Mouse (Mus musculus) forelimb bud, embryonic 11.5 days (tissue): ENCODE data around the gene Slc39a1.
A peak's percentile ranks its signal among the peaks of the same experiment; 100 is the strongest.

Experiments used
- DNase-seq: peaks from one replicate; pipeline ENCODE4 v3.0.0-alpha.2; 2012; ENCODE audit warnings: low read depth, low spot score

Gene Slc39a1

GRCm38 (mm10) chr3:90247960-90248745, at the start of gene Slc39a1:
TSS of gene Slc39a1 (plus strand) at chr3:90248172.
- peak; percentile 96 for DNase-seq

GRCm38 (mm10) chr3:90202884-90203283, 45.1 kb upstream of the Slc39a1 start:
- no peak for DNase-seq

- no peak for DNase-seq
Measured at GRCm38 (mm10) chr3:90203619-90204018, 44.4 kb upstream of the Slc39a1 start.

- DNase-seq, result no peak
Measured at GRCm38 (mm10) chr3:90204582-90204981, 43.4 kb upstream of the Slc39a1 start.

GRCm38 (mm10) chr3:90208662-90209061, 39.3 kb upstream of the Slc39a1 start:
- DNase-seq, result no peak

- DNase-seq, result no peak
Measured at GRCm38 (mm10) chr3:90209908-90210566, 37.9 kb upstream of the Slc39a1 start.

GRCm38 (mm10) chr3:90211475-90212398, 36.2 kb upstream of the Slc39a1 start:
- no peak for DNase-seq

- DNase-seq, result no peak
Measured at GRCm38 (mm10) chr3:90212723-90213122, 35.2 kb upstream of the Slc39a1 start.

- DNase-seq, result peak; percentile 95
Measured at GRCm38 (mm10) chr3:90213377-90213866, 34.5 kb upstream of the Slc39a1 start, which contains the start of the genes Rps27 and Rab13. TSS of gene Rps27 (minus strand) at chr3:90213651. TSS of gene Rab13 (plus strand) at chr3:90213695.

- DNase-seq, result no peak
Measured at GRCm38 (mm10) chr3:90213956-90214684, 33.9 kb upstream of the Slc39a1 start.

GRCm38 (mm10) chr3:90215825-90216380, 32.1 kb upstream of the Slc39a1 start:
- no peak for DNase-seq

GRCm38 (mm10) chr3:90220088-90220487, 27.9 kb upstream of the Slc39a1 start:
- peak; percentile 75 for DNase-seq

- DNase-seq, result peak; percentile 47
Measured at GRCm38 (mm10) chr3:90220531-90220951, 27.4 kb upstream of the Slc39a1 start.

GRCm38 (mm10) chr3:90221123-90221522, 26.8 kb upstream of the Slc39a1 start:
- no peak for DNase-seq

GRCm38 (mm10) chr3:90222455-90222854, 25.5 kb upstream of the Slc39a1 start:
- DNase-seq, result no peak

- no peak for DNase-seq
Measured at GRCm38 (mm10) chr3:90222941-90223340, 25.0 kb upstream of the Slc39a1 start.

GRCm38 (mm10) chr3:90224331-90224730, 23.6 kb upstream of the Slc39a1 start:
- no peak for DNase-seq

GRCm38 (mm10) chr3:90231075-90231474, 16.9 kb upstream of the Slc39a1 start:
- no peak for DNase-seq

- peak; percentile 92 for DNase-seq
Measured at GRCm38 (mm10) chr3:90231507-90232333, 16.3 kb upstream of the Slc39a1 start, which contains the start of gene Jtb. TSS of gene Jtb (plus strand) at chr3:90231597.

- no peak for DNase-seq
Measured at GRCm38 (mm10) chr3:90241251-90241650, 6.7 kb upstream of the Slc39a1 start.
